Mouse (Mus musculus) layer of hippocampus, adult 9-11 months (tissue): ENCODE data around the gene Gm12695.
A peak's percentile ranks its signal among the peaks of the same experiment; 100 is the strongest.

Experiments used
- DNase-seq: peaks from one replicate; pipeline ENCODE4 v3.0.0; 2022

The Gm12695 gene

GRCm38 (mm10) chr4:96697511-96698217 is 87.3 kb downstream of the Gm12695 start:
- DNase-seq: peak; percentile 60

GRCm38 (mm10) chr4:96696614-96697360 is 88.2 kb downstream of the Gm12695 start:
- peak; percentile 78 for DNase-seq

- no peak for DNase-seq
Measured at GRCm38 (mm10) chr4:96687358-96687803, 97.6 kb downstream of the Gm12695 start.

DNA sequence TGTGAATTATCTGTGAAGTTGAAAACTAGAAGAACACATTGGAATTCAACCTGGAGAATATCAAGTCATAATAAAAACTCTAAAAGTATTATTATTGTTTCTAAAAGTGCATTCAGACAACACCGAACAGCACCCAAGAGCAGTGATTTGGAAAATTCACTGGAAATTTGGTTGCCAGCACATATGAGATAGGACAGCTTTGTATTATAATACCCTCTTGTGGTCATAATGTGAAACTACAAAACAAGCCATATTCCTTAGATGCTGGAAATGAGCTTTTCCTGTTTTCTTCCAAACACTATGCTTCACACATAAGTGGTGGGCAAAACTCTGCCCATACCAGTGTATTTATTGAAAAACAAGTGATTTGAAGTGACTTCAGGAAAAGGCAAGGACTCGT is 101.5 kb downstream of the Gm12695 start:
- DNase-seq: no peak

- no peak for DNase-seq
Measured at GRCm38 (mm10) chr4:96680966-96681365, 104.0 kb downstream of the Gm12695 start.

DNA sequence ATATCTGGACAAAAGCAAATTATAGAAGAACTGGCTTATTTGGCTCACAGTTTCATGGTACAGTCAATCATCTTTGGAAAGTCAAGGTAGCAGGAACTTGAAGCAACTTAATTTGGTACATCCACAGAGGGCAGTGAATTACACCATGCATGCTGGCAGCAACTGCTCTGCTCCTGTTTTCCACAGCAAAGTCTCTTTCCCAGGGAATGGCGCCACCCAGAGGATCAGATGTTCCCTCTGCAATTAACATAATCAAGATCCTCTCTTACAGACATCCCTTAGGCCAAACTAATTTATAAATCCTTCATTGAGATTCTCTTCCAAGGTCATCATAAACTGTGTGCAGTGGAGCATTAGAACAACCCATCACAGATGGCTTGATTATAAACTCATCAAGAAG is 104.8 kb downstream of the Gm12695 start:
- DNase-seq: peak; percentile 17
